Mouse (Mus musculus) cortical plate, adult 2 months (tissue): ENCODE measurements around the gene 4933406M09Rik. TPM values are rescaled to one million over a fixed set of nuclear protein-coding genes. Genes with fewer than 3 reads are reported as not detected.

Source experiments
- H3K27ac ChIP-seq: fragments of 200-500 bp; 2 replicates; pipeline ENCODE4 v1.5.1; 2012; ENCODE audit warnings: low read length, control low read depth, inconsistent platforms; ENCODE audit not compliant: insufficient read depth
- H3K4me1 ChIP-seq: fragments of 200-500 bp; 2 replicates; pipeline ENCODE4 v1.6.1; 2011; ENCODE audit warnings: low read length; ENCODE audit not compliant: control insufficient read depth, insufficient read depth
- H3K4me3 ChIP-seq: fragments of 200-500 bp; 2 replicates; pipeline ENCODE4 v1.5.1; 2011; ENCODE audit warnings: mild to moderate bottlenecking, low read length, control low read depth; ENCODE audit not compliant: insufficient read depth
- CTCF ChIP-seq: fragments of 200-500 bp; IDR thresholded peaks from 2 replicates; pipeline ENCODE4 v1.5.1; 2011; ENCODE audit warnings: mild to moderate bottlenecking, control low read depth, low read length; ENCODE audit not compliant: insufficient read depth; ENCODE audit errors: extremely low read depth
- POLR2A ChIP-seq: fragments of 200-500 bp; IDR thresholded peaks from 2 replicates; pipeline ENCODE4 v1.6.1; 2011; ENCODE audit warnings: mild to moderate bottlenecking, low read length, control low read depth; ENCODE audit not compliant: insufficient read depth; ENCODE audit errors: extremely low read depth
- polyA plus RNA-seq: library from polyadenylated mRNA; depleted of rRNA; stranded (reverse); fragments of >200 nt; gene quantifications from 2 replicates; pipeline ENCODE4 v1.2.3, GENCODE M21; 2012

The 4933406M09Rik gene
- polyA plus RNA-seq, 1 experiment = not detected

DNA sequence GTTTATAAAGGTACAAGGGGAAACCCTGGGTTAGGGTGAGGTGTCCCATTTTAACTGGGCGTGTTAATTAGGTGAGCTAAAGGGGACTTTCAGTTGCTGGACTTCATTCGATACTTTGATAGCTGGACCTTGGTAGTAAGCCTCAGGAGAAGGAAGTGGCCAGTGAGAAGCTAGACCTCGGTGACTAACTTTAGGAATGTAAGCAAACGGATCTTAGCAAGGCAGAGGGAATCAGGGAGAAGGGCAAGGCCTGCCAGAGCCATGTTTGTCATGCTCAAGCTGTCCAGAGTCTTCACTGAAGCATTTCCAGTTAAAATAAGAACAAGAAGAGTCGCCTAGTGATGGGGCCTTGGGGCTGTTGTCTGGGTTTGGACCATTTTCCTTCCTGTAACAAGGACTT, 20.2 kb upstream of the 4933406M09Rik start:
- TF ChIP-seq POLR2A (no peak), CTCF (no peak)
- no peaks in the 10 kb centered on the region for H3K4me1 ChIP-seq
- H3K27ac ChIP-seq = no peak overlapping the region
- no peak overlapping the region for H3K4me3 ChIP-seq

DNA sequence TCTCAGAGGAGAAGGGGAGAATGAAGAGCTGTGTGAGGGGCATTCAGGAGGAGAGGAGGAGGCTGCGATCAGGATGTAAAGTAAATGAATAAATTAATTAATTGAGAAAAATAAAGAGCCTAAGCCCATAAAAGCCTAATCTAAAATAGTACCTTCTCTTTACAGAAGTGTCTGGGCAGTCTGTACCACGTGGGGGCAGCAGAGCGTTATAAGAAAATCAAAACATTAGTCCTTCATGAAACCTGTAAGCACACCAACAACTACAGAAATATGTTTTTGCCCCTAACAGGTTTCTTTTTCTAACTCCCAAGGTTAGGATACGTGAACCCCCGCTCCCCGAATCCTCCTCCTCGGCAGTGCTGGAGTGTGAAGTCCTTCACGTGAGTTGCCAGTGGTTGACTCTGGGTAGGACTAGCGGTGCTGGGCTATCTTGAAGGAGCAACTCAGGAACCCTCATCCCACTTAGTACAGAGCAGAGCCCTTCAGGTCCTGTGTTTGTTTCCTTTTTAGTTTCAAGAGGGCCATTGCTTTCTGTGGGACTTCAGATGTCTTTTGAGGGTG, 16.9 kb upstream of the 4933406M09Rik start:
- no peak for TF ChIP-seq POLR2A
- TF ChIP-seq CTCF = peak; percentile 61
- Histone ChIP-seq H3K4me3 (no peak overlapping the region), H3K4me1 (no peaks in the 10 kb centered on the region), H3K27ac (no peak overlapping the region)

DNA sequence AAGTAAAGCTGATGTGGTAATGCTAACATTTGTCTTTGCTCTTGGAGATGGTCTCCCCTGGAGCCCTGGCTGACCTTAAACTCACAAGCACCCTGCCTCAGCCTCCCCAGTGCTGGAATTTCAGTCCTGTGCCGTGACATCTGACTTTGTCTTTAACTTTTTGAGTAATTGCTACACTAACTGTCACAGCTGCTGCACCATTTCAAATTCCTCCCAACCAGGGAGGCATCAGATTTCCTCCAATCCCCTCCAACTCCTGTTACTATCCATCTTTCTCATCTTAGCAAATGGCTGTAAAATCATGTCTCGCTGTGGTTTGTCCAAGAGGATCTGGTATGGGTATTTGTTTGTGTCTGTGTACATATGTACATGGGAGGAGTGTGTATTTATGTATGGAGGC, 11.6 kb upstream of the 4933406M09Rik start:
- no peak overlapping the region for H3K27ac ChIP-seq
- no peak for TF ChIP-seq POLR2A
- TF ChIP-seq CTCF = no peak
- no peak overlapping the region for H3K4me3 ChIP-seq
- H3K4me1 ChIP-seq = no peaks in the 10 kb centered on the region

DNA sequence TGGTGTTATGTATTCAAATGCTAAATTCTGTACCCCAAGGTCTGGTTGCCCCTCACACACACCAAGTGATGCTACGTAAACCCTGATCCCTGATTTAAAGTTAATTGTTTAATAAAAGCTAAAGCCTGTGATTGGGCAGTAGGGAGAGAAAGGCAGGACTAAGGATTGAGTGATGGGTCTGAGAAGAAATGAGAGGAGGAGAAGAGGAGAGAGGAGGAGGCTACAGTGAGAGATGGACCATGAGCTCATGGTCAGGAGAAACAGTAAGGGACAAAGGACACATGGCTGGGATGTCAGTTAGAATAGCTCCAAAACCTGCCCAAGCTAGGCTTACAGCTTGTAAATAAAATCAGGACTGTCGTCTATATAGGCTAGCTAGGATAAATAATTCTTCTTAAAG, 4.7 kb upstream of the 4933406M09Rik start:
- H3K4me1 ChIP-seq = no peaks in the 10 kb centered on the region
- H3K27ac ChIP-seq = no peak overlapping the region
- TF ChIP-seq POLR2A (no peak), CTCF (no peak)
- no peak overlapping the region for H3K4me3 ChIP-seq

DNA sequence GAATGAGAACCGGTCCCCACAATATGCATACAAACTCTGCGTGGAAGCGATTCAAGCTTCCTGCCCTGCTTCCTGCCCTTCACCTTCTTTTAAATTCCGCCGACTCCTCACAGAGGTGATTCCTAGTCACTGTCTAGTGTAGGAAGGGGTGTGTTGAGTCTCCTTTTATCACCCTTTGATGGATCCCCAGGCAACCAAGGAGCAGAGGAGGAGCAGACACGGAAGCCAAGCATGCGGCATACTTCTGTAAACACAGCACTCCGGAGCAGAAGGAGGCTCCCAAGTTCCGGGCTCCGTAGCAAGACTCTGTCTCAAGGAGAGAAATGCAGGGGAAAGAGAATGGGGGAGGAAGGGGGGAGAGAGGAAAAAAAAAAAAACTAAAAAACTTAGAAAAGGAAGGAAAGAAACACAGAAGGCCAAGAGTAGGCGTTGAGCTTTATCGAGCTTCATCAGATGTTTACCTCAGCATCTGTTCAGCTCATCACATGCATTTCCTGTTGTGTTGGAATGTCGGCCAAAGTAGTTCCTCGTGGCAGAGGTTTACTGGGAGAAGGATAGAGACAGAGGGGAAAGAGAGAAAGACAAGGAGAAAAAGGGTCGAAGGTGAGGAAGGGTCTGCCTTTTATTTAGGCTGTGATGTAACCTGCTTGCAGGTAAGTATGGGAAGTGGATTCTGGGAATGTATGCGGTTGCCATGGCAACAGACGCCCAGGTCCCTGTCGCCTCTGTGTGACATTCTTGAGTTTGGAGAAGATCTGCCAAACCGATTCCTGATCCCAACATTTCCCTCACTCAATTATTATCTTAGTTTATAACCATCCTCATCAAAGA, 3.7 kb upstream of the 4933406M09Rik start:
- Histone ChIP-seq H3K4me3 (peak overlapping the region; percentile 27), H3K27ac (no peak overlapping the region), H3K4me1 (no peaks in the 10 kb centered on the region)
- no peak for TF ChIP-seq POLR2A
- no peak for TF ChIP-seq CTCF

DNA sequence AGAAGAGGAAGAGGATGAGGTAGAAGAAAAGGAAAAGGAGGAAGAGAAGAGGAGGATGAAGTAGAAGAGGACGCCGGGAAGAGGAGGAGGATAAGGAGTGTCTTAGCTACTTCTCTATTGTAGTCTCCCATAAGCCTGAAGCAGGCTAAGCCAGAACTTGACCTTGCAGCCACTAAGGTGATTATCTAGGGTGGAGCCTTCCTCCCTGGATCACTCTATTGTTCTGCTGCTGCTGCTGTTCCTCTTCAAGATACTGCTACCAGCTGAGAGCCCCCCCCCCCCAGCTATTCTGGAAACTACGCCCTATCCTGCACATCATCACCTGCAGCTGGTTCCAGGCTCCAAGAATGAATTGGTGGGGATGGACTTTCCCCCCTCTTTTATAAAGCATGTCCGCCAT, 1.2 kb upstream of the 4933406M09Rik start:
- no peaks in the 10 kb centered on the region for H3K4me1 ChIP-seq
- H3K27ac ChIP-seq = no peak overlapping the region
- no peak overlapping the region for H3K4me3 ChIP-seq
- no peak for TF ChIP-seq POLR2A

DNA sequence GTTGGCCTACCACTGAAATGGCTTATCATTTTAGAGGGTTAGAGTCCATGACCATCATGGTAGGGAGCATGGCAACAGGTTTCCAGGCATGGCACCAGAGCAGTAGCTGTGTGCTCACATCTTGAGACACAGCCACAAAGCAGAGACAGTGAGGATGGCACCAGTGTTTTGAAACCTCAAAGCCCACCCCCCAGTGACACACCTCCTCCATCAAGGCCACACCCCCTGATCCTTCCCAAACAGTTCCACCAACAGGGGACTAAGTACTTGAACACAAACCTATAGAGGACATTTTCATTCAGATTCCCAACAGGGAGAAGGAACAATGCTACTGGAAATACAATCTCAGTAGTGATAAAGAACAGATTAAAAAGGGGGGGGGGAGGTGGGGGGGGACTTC, 564 bp upstream of the 4933406M09Rik start:
- no peak overlapping the region for H3K4me3 ChIP-seq
- no peaks in the 10 kb centered on the region for H3K4me1 ChIP-seq
- TF ChIP-seq CTCF = no peak
- no peak for TF ChIP-seq POLR2A
- no peak overlapping the region for H3K27ac ChIP-seq

DNA sequence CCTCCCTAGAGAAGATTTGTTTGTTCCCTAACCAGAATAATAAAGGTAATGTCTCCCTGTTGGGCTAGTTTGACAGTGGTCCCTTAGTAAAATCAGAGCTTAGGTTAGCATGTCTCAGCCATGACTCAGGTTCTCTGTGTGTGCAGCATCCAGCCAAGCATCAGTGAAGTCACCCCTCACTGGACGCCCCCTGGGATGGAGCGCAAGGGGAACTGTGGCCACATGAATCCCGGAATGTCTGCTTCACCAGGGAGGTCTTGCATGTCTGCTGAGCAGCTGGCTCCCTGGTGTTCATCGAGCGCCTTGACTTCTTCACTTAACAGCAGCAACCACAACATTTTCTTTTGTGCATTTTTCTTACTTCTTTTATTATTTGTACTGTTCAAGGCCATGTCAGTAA, 8.1 kb downstream of the 4933406M09Rik start:
- H3K4me3 ChIP-seq = no peak overlapping the region
- TF ChIP-seq POLR2A = no peak
- no peak overlapping the region for H3K27ac ChIP-seq
- no peaks in the 10 kb centered on the region for H3K4me1 ChIP-seq

DNA sequence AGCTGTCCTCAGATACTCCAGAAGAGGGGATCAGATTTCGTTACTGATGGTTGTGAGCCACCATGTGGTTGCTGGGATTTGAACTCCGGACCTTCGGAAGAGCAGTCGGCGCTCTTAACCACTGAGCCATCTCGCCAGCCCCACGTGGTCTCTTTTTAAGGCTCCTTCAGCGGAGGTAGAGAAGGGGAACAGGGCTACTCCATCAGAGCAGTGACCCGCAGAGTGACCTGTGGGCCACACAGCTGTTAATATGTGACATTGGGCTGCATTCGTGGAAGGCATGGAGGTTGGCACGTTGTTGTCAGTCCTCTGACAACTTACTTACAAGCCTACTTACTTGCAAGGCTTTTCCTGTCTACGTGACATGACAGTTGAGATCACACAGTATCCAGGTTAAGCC, 12.5 kb downstream of the 4933406M09Rik start:
- no peak overlapping the region for H3K27ac ChIP-seq
- H3K4me1 ChIP-seq = no peaks in the 10 kb centered on the region
- H3K4me3 ChIP-seq = no peak overlapping the region
- TF ChIP-seq CTCF = no peak
- TF ChIP-seq POLR2A = no peak

DNA sequence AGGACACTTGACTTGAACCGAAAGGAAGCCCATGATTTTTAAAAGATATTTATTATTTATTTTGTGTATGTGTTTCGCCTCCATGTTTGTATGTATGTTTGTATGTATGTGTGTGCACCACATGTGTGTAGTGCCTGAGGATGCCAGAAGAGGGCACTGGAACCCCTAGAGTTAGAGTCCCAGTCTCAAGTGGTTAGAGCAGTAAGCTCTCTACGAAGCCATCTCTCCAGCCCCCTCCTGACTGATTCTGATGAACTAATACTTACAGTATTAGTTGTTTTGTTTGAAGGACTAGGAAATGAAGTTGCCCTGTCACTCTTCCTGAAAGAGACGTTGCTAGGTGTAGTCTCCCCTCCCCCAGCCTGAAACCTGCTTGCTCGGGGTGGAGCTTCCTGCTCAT, 14.0 kb downstream of the 4933406M09Rik start:
- H3K27ac ChIP-seq = no peak overlapping the region
- no peak overlapping the region for H3K4me3 ChIP-seq
- no peaks in the 10 kb centered on the region for H3K4me1 ChIP-seq
- no peak for TF ChIP-seq CTCF
- no peak for TF ChIP-seq POLR2A
